Mouse (Mus musculus) G1E (cell line): ENCODE results near the gene Snx10.

Source experiments
- CTCF ChIP-seq: IDR thresholded peaks from 2 replicates; pipeline ENCODE4 v1.5.1; 2012; ENCODE audit warnings: low read depth, low read length, inconsistent platforms, mixed read lengths
- GATA1 ChIP-seq: IDR thresholded peaks from 2 replicates; pipeline ENCODE4 v1.6.1; 2012; ENCODE audit warnings: borderline replicate concordance, low read length, inconsistent platforms, mixed read lengths

GRCm38 (mm10) chr6:51535571-51535970 is 11.9 kb downstream of the Snx10 start:
- TF ChIP-seq CTCF = no peak
- TF ChIP-seq GATA1 = no peak
